Mouse (Mus musculus): ENCODE measurements around the gene Smad3.

DNA sequence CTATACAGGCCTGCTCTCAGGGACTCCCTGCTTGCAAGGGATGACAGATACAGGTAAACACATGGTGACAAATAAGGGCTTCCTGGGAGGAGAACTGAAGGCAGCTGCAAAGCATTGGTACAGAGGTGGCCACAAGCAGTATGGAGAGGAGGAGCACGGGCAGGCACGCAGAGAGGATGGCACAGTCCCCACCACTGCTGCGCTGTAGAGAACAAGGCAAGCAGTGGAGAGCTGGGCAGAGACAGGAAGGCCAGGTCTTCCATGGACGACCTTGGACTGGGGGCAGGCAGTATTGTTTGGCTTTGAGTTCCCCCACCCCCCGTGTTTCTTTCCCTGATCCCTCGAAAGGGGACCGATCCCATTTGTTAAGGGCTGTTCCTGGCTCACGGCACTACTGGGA is 112.7 kb downstream of the Smad3 start:
- TF ChIP-seq CTCF (IDR thresholded peaks at IDR 0.05; ENCODE audit: low read depth) (no peak), EP300 (optimal IDR thresholded peaks at IDR 0.05) (no peak)

Data from stomach, postnatal 0 days (tissue).